Mouse (Mus musculus): Measurements from ENCODE around the gene Nap1l1. TPM values are rescaled to one million over a fixed set of nuclear protein-coding genes. Genes with fewer than 3 reads are reported as not detected.
A peak's percentile ranks its signal among the peaks of the same experiment; 100 is the strongest.

Nap1l1 gene
- polyA plus RNA-seq, 1 experiment from 2014 or later, result 239 TPM

DNA sequence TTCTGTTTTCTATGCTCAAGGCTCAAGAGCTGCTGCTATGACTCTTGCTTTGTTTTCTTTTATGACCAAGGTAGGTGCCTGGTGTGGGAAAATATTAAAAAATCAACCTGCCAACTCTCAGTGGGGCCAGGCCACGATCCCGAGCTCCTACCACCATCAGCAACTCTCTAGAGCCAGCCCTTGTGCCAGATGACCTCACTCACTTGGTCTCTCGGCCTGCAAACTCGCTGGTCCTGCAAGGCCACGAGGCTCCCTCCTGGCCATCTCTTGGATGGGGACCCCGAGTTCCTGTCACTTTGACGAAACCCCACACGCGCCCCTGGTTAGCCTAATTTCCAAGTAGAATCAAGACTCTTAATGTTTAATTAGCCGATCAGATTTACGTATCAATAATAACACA, 20.6 kb upstream of the Nap1l1 start:
- Histone ChIP-seq H3K4me2 (ENCODE audit: low read depth, low read length) (no peak overlapping the region), H3K27me3 (ENCODE audit: control insufficient read depth, insufficient read depth, low read depth, low read length) (no peaks in the 10 kb centered on the region), H3K9me3 (ENCODE audit: control insufficient read depth, low read length) (no peaks in the 10 kb centered on the region), H3K4me1 (replicated peaks; ENCODE audit: control insufficient read depth, insufficient read depth, low read length) (no peaks in the 10 kb centered on the region), H3K9ac (ENCODE audit: low read length) (no peak overlapping the region), H3K36me3 (ENCODE audit: control insufficient read depth, insufficient read depth, low read length) (no peaks in the 10 kb centered on the region), H3K4me3 (ENCODE audit: low read length) (no peak overlapping the region), H3K27ac (ENCODE audit: low read length) (no peak overlapping the region)
- no peak for ATAC-seq (ENCODE audit: low read depth)
- 85% methylated on average over 11 of the region's 11 CpGs for WGBS

DNA sequence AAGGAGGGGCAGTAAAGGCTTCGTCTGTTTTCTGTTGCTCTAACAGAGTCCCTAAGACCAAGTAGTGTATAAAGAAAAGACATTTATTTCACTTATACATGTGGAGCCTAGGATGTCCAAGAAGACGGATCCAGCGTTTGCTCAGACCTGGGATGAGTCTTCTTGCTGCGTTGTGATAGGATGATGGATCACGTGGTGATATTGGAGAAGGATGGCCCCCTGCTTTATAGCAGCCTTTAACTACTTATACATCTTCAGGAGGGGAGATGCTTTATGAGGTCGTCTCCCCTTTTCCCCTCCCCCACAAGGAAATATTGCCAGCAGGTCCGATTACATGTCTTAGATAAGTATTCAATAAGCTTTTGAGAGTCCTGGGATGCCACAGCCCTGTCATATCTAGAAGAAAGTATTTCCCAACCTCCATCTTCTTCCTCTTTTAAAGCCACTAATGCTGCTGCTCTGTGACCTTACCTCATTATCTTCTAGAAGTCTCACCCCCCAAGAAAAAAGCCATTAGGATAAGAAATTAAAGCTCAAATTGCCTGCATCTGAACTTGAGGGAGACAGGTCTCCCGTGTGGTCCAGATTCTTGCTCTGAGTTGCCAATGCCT, 18.2 kb upstream of the Nap1l1 start:
- Histone ChIP-seq H3K4me2 (ENCODE audit: low read depth, low read length) (no peak overlapping the region), H3K9ac (ENCODE audit: low read length) (no peak overlapping the region), H3K36me3 (ENCODE audit: control insufficient read depth, insufficient read depth, low read length) (no peaks in the 10 kb centered on the region), H3K27ac (ENCODE audit: low read length) (no peak overlapping the region), H3K27me3 (ENCODE audit: control insufficient read depth, insufficient read depth, low read depth, low read length) (no peaks in the 10 kb centered on the region), H3K9me3 (ENCODE audit: control insufficient read depth, low read length) (no peaks in the 10 kb centered on the region), H3K4me3 (ENCODE audit: low read length) (no peak overlapping the region), H3K4me1 (replicated peaks; ENCODE audit: control insufficient read depth, insufficient read depth, low read length) (no peaks in the 10 kb centered on the region)
- 52% methylated on average over 8 of the region's 8 CpGs for WGBS
- ATAC-seq (ENCODE audit: low read depth), result no peak

DNA sequence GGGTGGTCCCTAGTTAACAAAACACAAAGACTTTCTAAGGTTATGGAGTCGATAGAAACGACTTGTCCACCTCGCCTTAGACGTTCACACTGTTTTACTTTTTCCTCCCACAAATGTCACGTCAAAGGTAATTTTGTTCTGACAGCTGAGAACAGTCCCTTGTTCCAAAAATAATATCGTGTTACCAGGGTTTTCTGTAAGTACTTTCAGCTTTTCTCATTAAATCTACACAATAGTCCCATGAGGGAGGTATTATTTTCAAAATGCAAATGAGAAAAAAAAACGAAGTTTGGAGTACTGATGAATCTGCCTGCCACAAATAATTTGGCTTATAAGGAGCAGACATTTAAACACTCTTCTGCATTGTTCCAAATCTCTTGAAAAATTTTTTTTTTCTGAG, 14.9 kb upstream of the Nap1l1 start:
- Histone ChIP-seq H3K4me2 (ENCODE audit: low read depth, low read length) (no peak overlapping the region), H3K9ac (ENCODE audit: low read length) (no peak overlapping the region), H3K4me1 (replicated peaks; ENCODE audit: control insufficient read depth, insufficient read depth, low read length) (0 out of 2 replicates have a peak, but pooled peaks cover 2% of the 10 kb centered on the region), H3K4me3 (ENCODE audit: low read length) (no peak overlapping the region), H3K27me3 (ENCODE audit: control insufficient read depth, insufficient read depth, low read depth, low read length) (no peaks in the 10 kb centered on the region), H3K36me3 (ENCODE audit: control insufficient read depth, insufficient read depth, low read length) (no peaks in the 10 kb centered on the region), H3K9me3 (ENCODE audit: control insufficient read depth, low read length) (no peaks in the 10 kb centered on the region), H3K27ac (ENCODE audit: low read length) (no peak overlapping the region)
- no peak for ATAC-seq (ENCODE audit: low read depth)
- 75% methylated on average over 7 of the region's 7 CpGs for WGBS

DNA sequence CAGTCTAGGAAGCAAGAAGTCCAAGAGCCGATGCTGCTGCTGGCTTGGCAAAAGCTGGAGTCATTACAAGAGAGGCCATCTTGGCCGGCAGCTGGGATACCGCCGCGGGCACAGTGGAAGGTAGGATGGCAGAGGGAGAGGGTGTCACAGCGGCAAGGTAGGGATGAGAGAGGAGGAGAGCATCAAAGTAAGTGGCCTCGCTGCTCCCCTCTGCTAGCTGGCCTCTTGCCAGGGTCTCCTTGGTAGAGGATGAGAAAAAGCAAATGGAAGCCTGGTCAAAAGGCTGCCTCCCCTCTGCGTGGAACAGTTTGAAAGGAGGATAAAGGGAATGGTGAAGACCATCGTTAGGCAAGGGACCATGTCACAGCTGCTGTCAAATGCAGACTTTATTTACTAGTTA, 14.0 kb upstream of the Nap1l1 start:
- ATAC-seq (ENCODE audit: low read depth), result no peak

DNA sequence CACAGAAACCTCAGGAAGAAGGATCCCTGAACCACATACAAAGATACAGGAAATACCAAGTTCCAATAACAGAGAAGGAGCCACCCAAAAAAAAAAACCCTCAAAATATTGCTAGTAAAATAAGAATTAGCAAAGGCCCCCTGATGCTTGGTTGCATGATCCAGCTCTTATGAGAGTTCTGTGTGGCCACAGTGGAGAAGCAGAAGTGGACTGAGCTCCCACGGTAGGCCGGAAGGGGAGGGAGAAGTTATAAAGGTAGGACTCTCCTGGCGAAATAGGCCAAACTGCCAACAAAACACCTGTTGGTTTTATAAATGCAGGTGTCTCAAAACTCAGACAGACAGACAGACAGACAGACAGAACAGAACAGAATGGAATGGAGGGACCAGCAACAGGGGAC, 13.1 kb upstream of the Nap1l1 start:
- ATAC-seq (ENCODE audit: low read depth), result no peak
- H3K36me3 ChIP-seq (ENCODE audit: control insufficient read depth, insufficient read depth, low read length), result no peaks in the 10 kb centered on the region
- 76% methylated on average over 3 of the region's 3 CpGs for WGBS

More for the DNA sequence above, 14.0 kb upstream of the Nap1l1 start:
- 58% methylated on average over 9 of the region's 9 CpGs for WGBS
- H3K9ac ChIP-seq (ENCODE audit: low read length), result no peak overlapping the region
- H3K9me3 ChIP-seq (ENCODE audit: control insufficient read depth, low read length), result no peaks in the 10 kb centered on the region
- no peak overlapping the region for H3K4me3 ChIP-seq (ENCODE audit: low read length)
- 0 out of 2 replicates have a peak, but pooled peaks cover 2% of the 10 kb centered on the region for H3K4me1 ChIP-seq (replicated peaks; ENCODE audit: control insufficient read depth, insufficient read depth, low read length)
- H3K27ac ChIP-seq (ENCODE audit: low read length), result no peak overlapping the region
- H3K36me3 ChIP-seq (ENCODE audit: control insufficient read depth, insufficient read depth, low read length), result no peaks in the 10 kb centered on the region
- H3K27me3 ChIP-seq (ENCODE audit: control insufficient read depth, insufficient read depth, low read depth, low read length), result no peaks in the 10 kb centered on the region
- H3K4me2 ChIP-seq (ENCODE audit: low read depth, low read length), result no peak overlapping the region

DNA sequence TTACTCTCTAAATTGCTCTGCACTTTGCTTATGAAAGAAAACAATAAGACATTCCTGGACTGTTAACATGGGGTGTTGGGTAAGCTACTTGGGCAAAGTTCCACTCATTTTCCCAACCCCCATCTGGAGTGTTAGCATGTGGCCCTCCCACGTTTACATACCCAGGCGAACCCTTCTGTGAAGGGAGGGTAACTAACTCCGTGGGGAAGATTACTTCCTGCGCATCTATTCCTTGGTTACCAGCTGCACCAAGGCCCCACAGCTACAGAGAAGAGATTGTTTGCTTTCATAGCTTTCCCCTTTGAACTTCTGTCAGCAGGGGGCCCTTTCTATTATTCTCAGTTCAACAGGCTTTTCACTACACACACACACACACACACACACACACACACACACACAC, 12.6 kb upstream of the Nap1l1 start:
- Histone ChIP-seq H3K4me2 (ENCODE audit: low read depth, low read length) (no peak overlapping the region), H3K27ac (ENCODE audit: low read length) (no peak overlapping the region), H3K4me1 (replicated peaks; ENCODE audit: control insufficient read depth, insufficient read depth, low read length) (0 out of 2 replicates have a peak, but pooled peaks cover 2% of the 10 kb centered on the region), H3K36me3 (ENCODE audit: control insufficient read depth, insufficient read depth, low read length) (no peaks in the 10 kb centered on the region), H3K4me3 (ENCODE audit: low read length) (no peak overlapping the region), H3K9me3 (ENCODE audit: control insufficient read depth, low read length) (no peaks in the 10 kb centered on the region), H3K27me3 (ENCODE audit: control insufficient read depth, insufficient read depth, low read depth, low read length) (no peaks in the 10 kb centered on the region), H3K9ac (ENCODE audit: low read length) (no peak overlapping the region)
- peak; percentile 65; the same call in 1 of the 2 replicates for ATAC-seq (ENCODE audit: low read depth)
- WGBS, result 18% methylated on average over 4 of the region's 4 CpGs

More for the DNA sequence above, 13.1 kb upstream of the Nap1l1 start:
- H3K27ac ChIP-seq (ENCODE audit: low read length), result no peak overlapping the region
- no peaks in the 10 kb centered on the region for H3K9me3 ChIP-seq (ENCODE audit: control insufficient read depth, low read length)
- no peak overlapping the region for H3K4me2 ChIP-seq (ENCODE audit: low read depth, low read length)
- H3K27me3 ChIP-seq (ENCODE audit: control insufficient read depth, insufficient read depth, low read depth, low read length), result no peaks in the 10 kb centered on the region
- no peak overlapping the region for H3K4me3 ChIP-seq (ENCODE audit: low read length)
- no peak overlapping the region for H3K9ac ChIP-seq (ENCODE audit: low read length)
- H3K4me1 ChIP-seq (replicated peaks; ENCODE audit: control insufficient read depth, insufficient read depth, low read length), result 0 out of 2 replicates have a peak, but pooled peaks cover 2% of the 10 kb centered on the region

DNA sequence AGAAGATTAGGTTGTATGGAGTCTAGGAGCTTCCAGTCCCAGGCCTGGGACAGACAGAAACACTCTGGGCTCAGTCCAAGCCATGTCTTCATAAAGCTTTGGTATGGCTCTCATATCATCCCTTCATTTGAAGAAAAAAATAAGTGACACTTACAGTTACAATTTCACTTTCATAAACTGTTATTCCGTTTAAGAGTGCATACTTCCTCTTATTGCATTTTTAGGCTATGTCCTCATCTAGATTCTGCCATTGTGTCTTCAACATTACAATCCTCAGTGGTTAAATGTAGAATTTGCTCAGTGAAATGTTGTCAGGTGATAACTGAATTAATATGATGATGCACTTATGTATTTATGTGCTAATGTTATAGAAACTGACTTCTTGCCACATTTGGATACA, 8.2 kb upstream of the Nap1l1 start:
- H3K4me3 ChIP-seq (ENCODE audit: low read length), result no peak overlapping the region
- no peak overlapping the region for H3K9ac ChIP-seq (ENCODE audit: low read length)
- ATAC-seq (ENCODE audit: low read depth), result no peak
- no peaks in the 10 kb centered on the region for H3K9me3 ChIP-seq (ENCODE audit: control insufficient read depth, low read length)
- no peaks in the 10 kb centered on the region for H3K27me3 ChIP-seq (ENCODE audit: control insufficient read depth, insufficient read depth, low read depth, low read length)
- no peaks in the 10 kb centered on the region for H3K36me3 ChIP-seq (ENCODE audit: control insufficient read depth, insufficient read depth, low read length)
- H3K4me2 ChIP-seq (ENCODE audit: low read depth, low read length), result no peak overlapping the region
- 0 out of 2 replicates have a peak, but pooled peaks cover 2% of the 10 kb centered on the region for H3K4me1 ChIP-seq (replicated peaks; ENCODE audit: control insufficient read depth, insufficient read depth, low read length)
- no peak overlapping the region for H3K27ac ChIP-seq (ENCODE audit: low read length)
- WGBS, result 60% methylated on average over 1 of the region's 1 CpGs

DNA sequence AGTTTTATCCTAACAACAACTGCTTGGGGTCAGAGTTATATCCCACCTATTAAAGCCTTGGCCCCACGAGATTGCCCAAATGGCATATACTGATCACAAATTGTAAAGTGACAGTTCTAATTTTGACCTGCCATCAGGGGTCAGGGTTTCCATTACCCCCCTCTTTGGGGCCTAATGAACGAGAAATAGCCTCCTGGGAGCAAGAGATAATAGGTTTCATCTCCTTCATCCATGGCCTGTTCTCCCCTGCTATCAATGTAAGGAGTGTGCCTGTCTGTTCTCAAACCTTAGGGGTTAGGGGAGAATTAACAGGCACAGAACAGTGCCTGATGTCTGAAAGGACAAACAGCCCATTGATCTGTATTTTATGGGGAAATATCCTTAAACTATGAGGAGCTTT, 7.6 kb upstream of the Nap1l1 start:
- H3K9ac ChIP-seq (ENCODE audit: low read length), result no peak overlapping the region
- H3K36me3 ChIP-seq (ENCODE audit: control insufficient read depth, insufficient read depth, low read length), result no peaks in the 10 kb centered on the region
- no peak overlapping the region for H3K27ac ChIP-seq (ENCODE audit: low read length)
- no peaks in the 10 kb centered on the region for H3K27me3 ChIP-seq (ENCODE audit: control insufficient read depth, insufficient read depth, low read depth, low read length)
- ATAC-seq (ENCODE audit: low read depth), result no peak
- WGBS, result 52% methylated on average over 2 of the region's 2 CpGs
- H3K4me2 ChIP-seq (ENCODE audit: low read depth, low read length), result no peak overlapping the region
- 0 out of 2 replicates have a peak, but pooled peaks cover under 1% of the 10 kb centered on the region for H3K4me1 ChIP-seq (replicated peaks; ENCODE audit: control insufficient read depth, insufficient read depth, low read length)
- no peak overlapping the region for H3K4me3 ChIP-seq (ENCODE audit: low read length)
- no peaks in the 10 kb centered on the region for H3K9me3 ChIP-seq (ENCODE audit: control insufficient read depth, low read length)

DNA sequence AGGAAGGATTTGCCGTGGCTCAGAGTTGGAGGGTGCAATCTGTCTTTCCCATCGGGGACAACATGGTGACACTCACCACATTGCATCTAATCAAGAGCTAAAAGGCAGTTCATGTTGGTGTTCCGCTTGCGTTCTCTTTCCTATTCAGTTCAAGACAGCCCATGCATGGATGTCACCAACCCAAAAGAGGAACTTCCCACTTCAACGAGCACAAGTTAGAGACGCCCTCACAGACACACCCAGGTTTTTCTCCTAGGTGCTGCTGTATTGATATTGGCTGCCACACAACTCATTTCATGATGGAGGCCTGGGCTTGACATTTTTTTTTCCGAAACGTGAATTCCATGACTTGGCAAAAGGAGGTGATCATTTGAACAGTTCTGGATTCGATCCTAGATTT, 1.9 kb upstream of the Nap1l1 start:
- no peaks in the 10 kb centered on the region for H3K36me3 ChIP-seq (ENCODE audit: control insufficient read depth, insufficient read depth, low read length)
- 81% methylated on average over 9 of the region's 9 CpGs for WGBS
- ATAC-seq (ENCODE audit: low read depth), result no peak

More for the DNA sequence above, 1.9 kb upstream of the Nap1l1 start:
- Histone ChIP-seq H3K27me3 (ENCODE audit: control insufficient read depth, insufficient read depth, low read depth, low read length) (no peaks in the 10 kb centered on the region), H3K9ac (ENCODE audit: low read length) (no peak overlapping the region), H3K4me3 (ENCODE audit: low read length) (no peak overlapping the region), H3K9me3 (ENCODE audit: control insufficient read depth, low read length) (no peaks in the 10 kb centered on the region), H3K4me1 (replicated peaks; ENCODE audit: control insufficient read depth, insufficient read depth, low read length) (peaks cover 11% of the 10 kb centered on the region), H3K4me2 (ENCODE audit: low read depth, low read length) (no peak overlapping the region), H3K27ac (ENCODE audit: low read length) (no peak overlapping the region)

Measured in lung, embryonic 16.5 days (tissue).